Mouse (Mus musculus): Measurements from ENCODE around the gene Os9. TPM values are rescaled to one million over a fixed set of nuclear protein-coding genes. Genes with fewer than 3 reads are reported as not detected.

Gene Os9
- polyA plus RNA-seq, 1 experiment: 114 TPM

DNA sequence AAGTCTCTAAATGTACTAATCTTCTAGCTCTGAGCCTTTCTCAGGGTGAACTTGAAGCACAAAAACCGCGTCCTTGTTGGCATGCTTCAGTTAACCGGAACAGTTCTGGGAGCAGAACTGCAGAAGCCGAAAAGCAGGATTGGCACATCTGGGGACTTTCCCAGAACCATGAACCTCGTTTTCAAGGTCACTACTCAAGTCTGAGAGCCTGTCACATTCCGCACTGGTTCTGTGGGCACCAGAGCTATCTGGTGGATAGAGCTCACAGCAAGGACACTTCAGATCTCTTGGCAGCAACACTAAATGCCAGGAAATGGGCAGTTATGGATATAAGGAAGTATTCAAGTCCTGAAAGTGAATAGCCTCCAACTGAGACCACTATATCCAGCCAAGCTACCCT lies 26.2 kb upstream of the Os9 start:
- DNase-seq: peak; percentile 62
- H3K27me3 ChIP-seq (replicated peaks; ENCODE audit: control insufficient read depth, insufficient read depth, low read length): no peaks in the 10 kb centered on the region
- peaks cover 12% of the 10 kb centered on the region; the same call in 1 of the 2 replicates for H3K4me1 ChIP-seq (ENCODE audit: control insufficient read depth, insufficient read depth, low read length)
- H3K27ac ChIP-seq (ENCODE audit: insufficient read depth, low read depth, low read length): peak overlapping the region; percentile 62
- WGBS: 29% methylated on average over 6 of the region's 6 CpGs
- H3K36me3 ChIP-seq (ENCODE audit: control insufficient read depth, insufficient read depth, low read length): no peaks in the 10 kb centered on the region
- TF ChIP-seq POLR2A (IDR thresholded peaks at IDR 0.05; ENCODE audit: low read depth, low read length) (no peak), CTCF (conservative IDR thresholded peaks at IDR 0.05; ENCODE audit: insufficient read depth, insufficient read length, low read depth, low read length) (no peak)
- no peak overlapping the region for H3K4me3 ChIP-seq (ENCODE audit: insufficient read depth, low read depth, low read length)

DNA sequence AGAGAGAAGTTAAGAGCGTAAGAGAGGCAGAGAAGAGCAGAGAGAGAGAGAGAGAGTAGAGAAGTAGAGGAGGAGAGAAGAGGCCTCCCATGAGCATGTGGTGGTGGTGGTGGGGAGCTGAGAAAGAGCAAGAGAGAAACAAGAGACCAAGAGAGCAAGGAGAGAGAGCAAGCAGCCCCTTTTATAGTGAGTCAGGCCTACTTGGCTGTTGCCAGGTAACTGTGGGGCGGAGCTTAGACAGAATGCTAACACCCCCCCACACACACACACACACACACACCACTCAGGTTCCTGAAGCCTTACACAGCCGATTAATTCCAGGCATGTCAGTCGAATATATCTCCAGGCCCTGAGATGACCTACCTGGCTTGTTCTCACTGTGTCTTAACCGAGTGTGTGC lies 24.4 kb upstream of the Os9 start:
- H3K4me1 ChIP-seq (ENCODE audit: control insufficient read depth, insufficient read depth, low read length): peaks cover 8% of the 10 kb centered on the region; the same call in 1 of the 2 replicates
- WGBS: 68% methylated on average over 5 of the region's 5 CpGs
- no peak for DNase-seq

DNA sequence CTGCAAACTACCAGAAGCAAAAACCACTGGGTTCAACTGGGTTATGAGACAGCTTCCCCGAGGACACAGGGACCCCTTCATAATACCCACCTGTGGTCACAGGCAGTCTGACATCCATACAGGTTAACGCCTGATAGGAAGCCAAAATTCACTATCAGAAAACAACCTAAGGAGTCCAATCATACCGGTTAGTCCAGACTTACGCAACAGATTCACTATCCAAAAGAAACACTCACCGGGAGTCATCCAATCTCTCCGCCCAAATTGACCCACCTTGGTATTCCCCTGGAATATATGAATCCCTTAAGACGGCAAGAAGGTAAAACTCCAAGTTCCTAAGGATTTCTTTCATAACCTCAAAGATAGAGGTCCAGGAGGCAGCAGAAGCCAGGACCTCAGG lies 23.6 kb upstream of the Os9 start:
- peaks cover 2% of the 10 kb centered on the region; the same call in 1 of the 2 replicates for H3K4me1 ChIP-seq (ENCODE audit: control insufficient read depth, insufficient read depth, low read length)

More for the DNA sequence above, 24.4 kb upstream of the Os9 start:
- peak overlapping the region; percentile 69; the same call in 1 of the 2 replicates for H3K27ac ChIP-seq (ENCODE audit: insufficient read depth, low read depth, low read length)
- H3K27me3 ChIP-seq (replicated peaks; ENCODE audit: control insufficient read depth, insufficient read depth, low read length): no peaks in the 10 kb centered on the region
- no peaks in the 10 kb centered on the region for H3K36me3 ChIP-seq (ENCODE audit: control insufficient read depth, insufficient read depth, low read length)
- no peak for TF ChIP-seq POLR2A (IDR thresholded peaks at IDR 0.05; ENCODE audit: low read depth, low read length)
- no peak for TF ChIP-seq CTCF (conservative IDR thresholded peaks at IDR 0.05; ENCODE audit: insufficient read depth, insufficient read length, low read depth, low read length)
- no peak overlapping the region for H3K4me3 ChIP-seq (ENCODE audit: insufficient read depth, low read depth, low read length)

DNA sequence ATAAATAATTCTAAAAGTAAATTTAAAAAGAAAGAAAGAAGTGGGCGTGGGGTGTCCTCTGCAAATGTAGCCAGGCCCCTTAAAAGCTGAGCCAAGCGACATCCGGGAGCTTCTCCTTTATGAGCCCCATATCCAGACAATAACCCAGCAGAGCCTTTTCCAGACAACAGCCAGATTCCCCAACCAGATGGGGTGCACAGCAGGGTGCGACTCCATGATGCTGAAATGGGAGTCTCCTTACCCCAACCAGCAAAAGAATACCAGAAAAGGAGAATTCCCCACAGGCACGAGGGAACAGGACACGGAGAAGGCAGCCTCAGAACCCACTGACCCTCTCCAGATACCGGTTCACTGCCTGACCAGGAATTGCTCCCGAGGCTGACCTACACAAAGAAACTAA lies 22.3 kb upstream of the Os9 start:
- Histone ChIP-seq H3K4me1 (ENCODE audit: control insufficient read depth, insufficient read depth, low read length) (peaks cover 8% of the 10 kb centered on the region; the same call in 1 of the 2 replicates), H3K36me3 (ENCODE audit: control insufficient read depth, insufficient read depth, low read length) (no peaks in the 10 kb centered on the region), H3K4me3 (ENCODE audit: insufficient read depth, low read depth, low read length) (no peak overlapping the region), H3K27me3 (replicated peaks; ENCODE audit: control insufficient read depth, insufficient read depth, low read length) (no peaks in the 10 kb centered on the region), H3K27ac (ENCODE audit: insufficient read depth, low read depth, low read length) (no peak overlapping the region)
- no peak for DNase-seq
- 91% methylated on average over 8 of the region's 8 CpGs for WGBS
- TF ChIP-seq POLR2A (IDR thresholded peaks at IDR 0.05; ENCODE audit: low read depth, low read length) (no peak), CTCF (conservative IDR thresholded peaks at IDR 0.05; ENCODE audit: insufficient read depth, insufficient read length, low read depth, low read length) (no peak)

More for the DNA sequence above, 23.6 kb upstream of the Os9 start:
- 93% methylated on average over 7 of the region's 7 CpGs for WGBS
- no peak overlapping the region for H3K4me3 ChIP-seq (ENCODE audit: insufficient read depth, low read depth, low read length)
- no peak overlapping the region for H3K27ac ChIP-seq (ENCODE audit: insufficient read depth, low read depth, low read length)
- no peaks in the 10 kb centered on the region for H3K36me3 ChIP-seq (ENCODE audit: control insufficient read depth, insufficient read depth, low read length)
- no peaks in the 10 kb centered on the region for H3K27me3 ChIP-seq (replicated peaks; ENCODE audit: control insufficient read depth, insufficient read depth, low read length)
- no peak for TF ChIP-seq POLR2A (IDR thresholded peaks at IDR 0.05; ENCODE audit: low read depth, low read length)
- TF ChIP-seq CTCF (conservative IDR thresholded peaks at IDR 0.05; ENCODE audit: insufficient read depth, insufficient read length, low read depth, low read length): no peak
- no peak for DNase-seq

DNA sequence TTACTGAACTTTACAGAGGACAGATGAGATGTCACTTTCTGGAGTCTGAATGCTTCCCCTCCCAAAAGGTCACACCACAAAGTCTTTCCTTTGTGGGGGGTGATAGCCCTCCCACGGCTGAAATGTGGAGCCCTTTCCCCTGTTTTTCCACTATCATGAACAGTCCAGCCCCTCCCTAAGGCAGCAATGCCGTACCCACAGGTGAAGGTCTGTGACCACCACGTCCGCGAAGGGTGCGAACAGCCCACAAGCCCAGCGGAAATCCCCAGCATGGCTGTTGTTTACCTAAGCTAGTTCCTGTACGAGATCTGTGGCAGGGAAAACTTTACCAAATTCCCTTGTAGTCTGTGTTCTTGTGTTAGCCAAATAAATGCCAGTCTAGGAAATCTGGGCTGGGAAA lies 20.6 kb upstream of the Os9 start:
- H3K27me3 ChIP-seq (replicated peaks; ENCODE audit: control insufficient read depth, insufficient read depth, low read length): no peaks in the 10 kb centered on the region
- 56% methylated on average over 8 of the region's 8 CpGs for WGBS
- H3K4me1 ChIP-seq (ENCODE audit: control insufficient read depth, insufficient read depth, low read length): peaks cover 6% of the 10 kb centered on the region; the same call in 1 of the 2 replicates
- no peak for TF ChIP-seq CTCF (conservative IDR thresholded peaks at IDR 0.05; ENCODE audit: insufficient read depth, insufficient read length, low read depth, low read length)
- no peak for DNase-seq
- H3K4me3 ChIP-seq (ENCODE audit: insufficient read depth, low read depth, low read length): no peak overlapping the region
- no peaks in the 10 kb centered on the region for H3K36me3 ChIP-seq (ENCODE audit: control insufficient read depth, insufficient read depth, low read length)
- no peak overlapping the region for H3K27ac ChIP-seq (ENCODE audit: insufficient read depth, low read depth, low read length)

DNA sequence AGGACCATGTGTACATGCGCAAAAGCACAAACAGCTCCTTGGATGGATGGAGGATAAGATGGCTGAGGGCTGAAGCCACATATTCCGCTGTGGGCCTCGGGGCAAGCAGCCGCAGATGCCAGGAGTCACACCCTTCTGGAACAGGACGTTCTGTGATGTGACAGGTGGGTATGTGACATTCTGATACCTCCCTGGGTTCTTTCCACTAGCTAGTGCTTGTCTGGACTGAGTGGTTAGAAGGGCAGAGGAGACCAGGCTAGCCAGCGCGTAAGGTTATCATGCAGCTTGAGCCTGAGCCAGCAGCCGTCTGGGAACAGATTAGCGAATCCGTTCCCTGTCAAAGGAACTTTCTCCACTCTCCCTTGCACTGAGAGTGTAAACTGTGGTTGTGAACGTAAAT lies 20.0 kb upstream of the Os9 start:
- no peaks in the 10 kb centered on the region for H3K27me3 ChIP-seq (replicated peaks; ENCODE audit: control insufficient read depth, insufficient read depth, low read length)
- WGBS: 80% methylated on average over 11 of the region's 11 CpGs
- no peak overlapping the region for H3K4me3 ChIP-seq (ENCODE audit: insufficient read depth, low read depth, low read length)
- peaks cover 6% of the 10 kb centered on the region; the same call in 1 of the 2 replicates for H3K4me1 ChIP-seq (ENCODE audit: control insufficient read depth, insufficient read depth, low read length)
- H3K36me3 ChIP-seq (ENCODE audit: control insufficient read depth, insufficient read depth, low read length): no peaks in the 10 kb centered on the region
- TF ChIP-seq POLR2A (IDR thresholded peaks at IDR 0.05; ENCODE audit: low read depth, low read length): no peak
- TF ChIP-seq CTCF (conservative IDR thresholded peaks at IDR 0.05; ENCODE audit: insufficient read depth, insufficient read length, low read depth, low read length): no peak
- no peak overlapping the region for H3K27ac ChIP-seq (ENCODE audit: insufficient read depth, low read depth, low read length)
- no peak for DNase-seq

DNA sequence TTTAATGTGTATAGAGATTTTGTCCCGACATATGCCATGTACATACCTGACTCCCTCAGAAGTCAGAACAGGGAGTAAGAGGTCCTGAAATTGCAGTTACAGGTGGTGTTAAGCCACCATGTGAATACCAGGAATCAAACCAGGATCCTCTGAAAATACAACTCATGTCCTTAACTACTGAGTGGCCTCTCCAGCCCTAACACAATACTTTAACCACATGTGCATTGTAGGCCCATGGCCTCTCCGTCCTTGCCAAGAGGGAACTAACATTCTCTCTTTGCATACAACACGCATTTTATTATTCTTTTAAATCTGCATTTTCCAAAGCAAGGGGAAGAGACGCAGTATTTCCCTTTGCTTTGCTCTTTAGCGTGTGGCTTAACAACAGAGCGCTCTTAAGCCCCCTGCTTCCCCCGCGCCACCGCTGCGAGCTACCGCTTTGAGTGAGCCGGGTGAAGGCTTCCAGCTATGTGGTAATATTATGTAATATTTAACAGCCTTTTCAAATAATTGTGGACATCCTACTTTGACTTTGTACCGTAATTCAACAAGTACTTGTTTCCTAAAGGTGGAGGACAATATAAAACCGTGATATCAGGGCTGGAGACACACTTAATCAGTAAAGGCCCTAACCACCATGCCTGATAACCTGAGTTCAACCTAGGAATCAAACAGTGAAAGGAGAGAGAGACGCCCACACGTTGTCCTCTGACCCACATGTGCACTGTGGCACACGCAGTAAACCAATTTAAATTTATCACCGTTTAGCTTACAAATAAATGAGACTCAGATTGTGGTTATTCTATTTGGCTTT lies 17.6 kb upstream of the Os9 start:
- Histone ChIP-seq H3K27ac (ENCODE audit: insufficient read depth, low read depth, low read length) (no peak overlapping the region), H3K36me3 (ENCODE audit: control insufficient read depth, insufficient read depth, low read length) (no peaks in the 10 kb centered on the region), H3K27me3 (replicated peaks; ENCODE audit: control insufficient read depth, insufficient read depth, low read length) (no peaks in the 10 kb centered on the region), H3K4me3 (ENCODE audit: insufficient read depth, low read depth, low read length) (no peak overlapping the region), H3K4me1 (ENCODE audit: control insufficient read depth, insufficient read depth, low read length) (peaks cover 6% of the 10 kb centered on the region; the same call in 1 of the 2 replicates)
- no peak for TF ChIP-seq CTCF (conservative IDR thresholded peaks at IDR 0.05; ENCODE audit: insufficient read depth, insufficient read length, low read depth, low read length)
- TF ChIP-seq POLR2A (IDR thresholded peaks at IDR 0.05; ENCODE audit: low read depth, low read length): no peak
- 55% methylated on average over 18 of the region's 18 CpGs for WGBS
- DNase-seq: peak; percentile 54
